Mouse (Mus musculus) kidney, adult 2 months (tissue): ENCODE measurements around the gene Cs. TPM values are rescaled to one million over a fixed set of nuclear protein-coding genes. Genes with fewer than 3 reads are reported as not detected.
"Not testable (repeated sequence)": the region's sequence is repeated elsewhere in the genome, so short reads cannot be mapped to it uniquely, and the experiment has no call there.

Source experiments
- DNase-seq: peaks from one replicate; pipeline ENCODE4 v3.0.0; 2021
- H3K27ac ChIP-seq: fragments of 200-500 bp; 2 replicates; pipeline ENCODE4 v1.5.1; 2012; ENCODE audit warnings: low read depth, low read length, control low read depth, inconsistent platforms; ENCODE audit not compliant: insufficient read depth
- H3K27me3 ChIP-seq: fragments of 200-500 bp; replicated peaks from 2 replicates; pipeline ENCODE4 v1.6.1; 2012; ENCODE audit warnings: mild to moderate bottlenecking, moderate library complexity, low read length, inconsistent platforms; ENCODE audit not compliant: control insufficient read depth, insufficient read depth
- H3K36me3 ChIP-seq: fragments of 200-500 bp; 2 replicates; pipeline ENCODE4 v1.6.1; 2012; ENCODE audit warnings: mild to moderate bottlenecking, moderate library complexity, low read length, inconsistent platforms; ENCODE audit not compliant: control insufficient read depth, insufficient read depth
- H3K4me1 ChIP-seq: fragments of 200-500 bp; 2 replicates; pipeline ENCODE4 v1.6.1; 2011; ENCODE audit warnings: low read length; ENCODE audit not compliant: control insufficient read depth, insufficient read depth
- H3K4me3 ChIP-seq: fragments of 200-500 bp; 2 replicates; pipeline ENCODE4 v1.5.1; 2011; ENCODE audit warnings: mild to moderate bottlenecking, low read depth, low read length, control low read depth; ENCODE audit not compliant: insufficient read depth
- CTCF ChIP-seq: fragments of 200-500 bp; conservative IDR thresholded peaks from 2 replicates; pipeline ENCODE4 v1.5.1; 2011; ENCODE audit warnings: low read depth, mild to moderate bottlenecking, control low read depth, low read length, moderate library complexity, mixed read lengths; ENCODE audit not compliant: insufficient read depth, insufficient read length
- POLR2A ChIP-seq: fragments of 200-500 bp; IDR thresholded peaks from one replicate; pipeline ENCODE4 v1.6.1; 2011; ENCODE audit warnings: low read depth, low read length, control low read depth
- WGBS: fragments of 180-500 bp; shearing (Covaris S2); methylation state at CpG from one replicate; pipeline ENCODE4 v1.1.7; 2018; 5-methylcytosine and 5-hydroxymethylcytosine counted together
- polyA plus RNA-seq: library from polyadenylated mRNA; depleted of rRNA; stranded (reverse); fragments of >200 nt; gene quantifications from 2 replicates; pipeline ENCODE4 v1.2.3, GENCODE M21; 2012

The Cs gene
- polyA plus RNA-seq, 1 experiment = 273 TPM

- Histone ChIP-seq H3K4me3 (0 out of 2 replicates have a peak overlapping the region, but pooled peaks have one; percentile 10), H3K36me3 (peaks cover 3% of the 10 kb centered on the region; the same call in 1 of the 2 replicates), H3K4me1 (peaks cover 8% of the 10 kb centered on the region; the same call in 1 of the 2 replicates), H3K27me3 (no peaks in the 10 kb centered on the region), H3K27ac (no peak overlapping the region)
- WGBS = 58% methylated on average over 12 of the region's 12 CpGs
- no peak for DNase-seq
- TF ChIP-seq POLR2A (no peak), CTCF (no peak)
These were observed 15.9 kb upstream of the Cs start for GRCm38 (mm10) chr10:128321641-128322040.

GRCm38 (mm10) chr10:128322141-128323108 lies 15.1 kb upstream of the Cs start, which contains the start of gene Cnpy2:
TSS of gene Cnpy2 (plus strand) at chr10:128322459.
- H3K27ac ChIP-seq = peak within 1 kb of the TSS; percentile 97
- H3K4me1 ChIP-seq = peaks cover 8% of the 10 kb centered on the region; the same call in 1 of the 2 replicates
- H3K27me3 ChIP-seq = no peaks in the 10 kb centered on the region
- no peak for TF ChIP-seq POLR2A
- no peak for TF ChIP-seq CTCF
- peak within 1 kb of the TSS; percentile 96 for H3K4me3 ChIP-seq
- peak; percentile 91 for DNase-seq
- H3K36me3 ChIP-seq = peaks cover 3% of the 10 kb centered on the region; the same call in 1 of the 2 replicates
- WGBS = under 1% methylated on average over 40 of the region's 40 CpGs

- Histone ChIP-seq H3K27me3 (no peaks in the 10 kb centered on the region), H3K4me3 (peak overlapping the region; percentile 96), H3K4me1 (peaks cover 8% of the 10 kb centered on the region; the same call in 1 of the 2 replicates), H3K27ac (no peak overlapping the region), H3K36me3 (no peaks in the 10 kb centered on the region; the same call in 1 of the 2 replicates)
- DNase-seq = no peak
- TF ChIP-seq POLR2A (no peak), CTCF (no peak)
- 47% methylated on average over 8 of the region's 8 CpGs for WGBS
These were observed 14.0 kb upstream of the Cs start for GRCm38 (mm10) chr10:128323516-128323915.

GRCm38 (mm10) chr10:128326825-128327224 lies 10.7 kb upstream of the Cs start:
- Histone ChIP-seq H3K4me1 (peaks cover 6% of the 10 kb centered on the region; the same call in 1 of the 2 replicates), H3K36me3 (peaks cover 2% of the 10 kb centered on the region; the same call in 1 of the 2 replicates), H3K27me3 (no peaks in the 10 kb centered on the region), H3K27ac (no peak overlapping the region), H3K4me3 (no peak overlapping the region)
- TF ChIP-seq CTCF (no peak), POLR2A (no peak)
- DNase-seq = no peak
- 90% methylated on average over 8 of the region's 8 CpGs for WGBS

- Histone ChIP-seq H3K27ac (no peak overlapping the region), H3K27me3 (no peaks in the 10 kb centered on the region), H3K36me3 (peaks cover 2% of the 10 kb centered on the region; the same call in 1 of the 2 replicates), H3K4me1 (peaks cover 6% of the 10 kb centered on the region; the same call in 1 of the 2 replicates), H3K4me3 (no peak overlapping the region)
- 85% methylated on average over 10 of the region's 10 CpGs for WGBS
- no peak for DNase-seq
- TF ChIP-seq CTCF (peak; percentile 35), POLR2A (no peak)
These were observed 9.9 kb upstream of the Cs start for GRCm38 (mm10) chr10:128327610-128328009.

GRCm38 (mm10) chr10:128332358-128333249 lies 4.9 kb upstream of the Cs start:
- not testable (repeated sequence) for DNase-seq, H3K27me3 ChIP-seq, H3K4me3 ChIP-seq, H3K36me3 ChIP-seq, H3K27ac ChIP-seq
- 75% methylated on average over 6 of the region's 6 CpGs for WGBS
- peaks cover 16% of the 10 kb centered on the region for H3K4me1 ChIP-seq
